Mouse (Mus musculus) CD4-positive helper T cell, adult 2 months (primary cell): ENCODE results near the gene Slc9c1.

Experiments used
- DNase-seq: peaks from one replicate; pipeline ENCODE4 v3.0.0-alpha.2; 2012; ENCODE audit warnings: low read depth, missing footprints, low spot score

Gene Slc9c1

GRCm38 (mm10) chr16:45624791-45625190, 89.7 kb downstream of the Slc9c1 start:
- DNase-seq, result peak; percentile 16

GRCm38 (mm10) chr16:45625342-45625741, 90.2 kb downstream of the Slc9c1 start:
- no peak for DNase-seq

GRCm38 (mm10) chr16:45629497-45630105, 94.5 kb downstream of the Slc9c1 start:
- no peak for DNase-seq

- peak; percentile 60 for DNase-seq
Measured at GRCm38 (mm10) chr16:45630347-45630960, 95.3 kb downstream of the Slc9c1 start.

GRCm38 (mm10) chr16:45632420-45632819, 97.3 kb downstream of the Slc9c1 start:
- no peak for DNase-seq

- DNase-seq, result no peak
Measured at GRCm38 (mm10) chr16:45635826-45636225, 100.7 kb downstream of the Slc9c1 start.

GRCm38 (mm10) chr16:45640070-45640762, 105.1 kb downstream of the Slc9c1 start:
- DNase-seq, result no peak

- DNase-seq, result no peak
Measured at GRCm38 (mm10) chr16:45641301-45641700, 106.2 kb downstream of the Slc9c1 start.

GRCm38 (mm10) chr16:45643944-45644343, 108.8 kb downstream of the Slc9c1 start:
- DNase-seq, result no peak

- no peak for DNase-seq
Measured at GRCm38 (mm10) chr16:45644380-45644779, 109.3 kb downstream of the Slc9c1 start.

GRCm38 (mm10) chr16:45651497-45651896, 116.4 kb downstream of the Slc9c1 start:
- no peak for DNase-seq

- peak; percentile 33 for DNase-seq
Measured at GRCm38 (mm10) chr16:45653009-45653933, 118.2 kb downstream of the Slc9c1 start.

- DNase-seq, result peak; percentile 16
Measured at GRCm38 (mm10) chr16:45653934-45654332, 118.8 kb downstream of the Slc9c1 start, which contains the start of gene BC016579. Gene BC016579, minus strand, starts transcription at chr16:45654068.

GRCm38 (mm10) chr16:45654465-45654864, 119.4 kb downstream of the Slc9c1 start:
- DNase-seq, result no peak
